Mouse (Mus musculus): ENCODE measurements around the gene Ralbp1.

The Ralbp1 gene

DNA sequence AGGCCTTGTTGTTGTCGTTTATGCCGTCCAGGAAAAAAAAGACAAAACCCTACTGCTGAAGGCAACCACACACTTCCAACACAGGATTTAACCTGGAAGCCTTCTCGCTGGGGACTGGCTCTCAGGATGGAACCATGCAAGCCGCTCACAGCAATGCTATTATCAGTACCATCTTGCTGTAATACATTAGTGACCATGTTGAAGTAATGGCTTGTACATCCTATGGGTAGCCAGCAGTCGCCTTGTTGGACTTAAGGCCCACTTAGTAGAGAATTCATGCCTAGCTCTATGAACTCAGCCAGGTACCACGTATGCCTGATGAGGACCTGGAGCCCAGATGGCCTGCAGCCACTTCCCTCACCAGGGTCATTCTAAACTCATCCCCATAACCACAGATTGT, 40.2 kb downstream of the Ralbp1 start:
- DNase-seq = no peak

DNA sequence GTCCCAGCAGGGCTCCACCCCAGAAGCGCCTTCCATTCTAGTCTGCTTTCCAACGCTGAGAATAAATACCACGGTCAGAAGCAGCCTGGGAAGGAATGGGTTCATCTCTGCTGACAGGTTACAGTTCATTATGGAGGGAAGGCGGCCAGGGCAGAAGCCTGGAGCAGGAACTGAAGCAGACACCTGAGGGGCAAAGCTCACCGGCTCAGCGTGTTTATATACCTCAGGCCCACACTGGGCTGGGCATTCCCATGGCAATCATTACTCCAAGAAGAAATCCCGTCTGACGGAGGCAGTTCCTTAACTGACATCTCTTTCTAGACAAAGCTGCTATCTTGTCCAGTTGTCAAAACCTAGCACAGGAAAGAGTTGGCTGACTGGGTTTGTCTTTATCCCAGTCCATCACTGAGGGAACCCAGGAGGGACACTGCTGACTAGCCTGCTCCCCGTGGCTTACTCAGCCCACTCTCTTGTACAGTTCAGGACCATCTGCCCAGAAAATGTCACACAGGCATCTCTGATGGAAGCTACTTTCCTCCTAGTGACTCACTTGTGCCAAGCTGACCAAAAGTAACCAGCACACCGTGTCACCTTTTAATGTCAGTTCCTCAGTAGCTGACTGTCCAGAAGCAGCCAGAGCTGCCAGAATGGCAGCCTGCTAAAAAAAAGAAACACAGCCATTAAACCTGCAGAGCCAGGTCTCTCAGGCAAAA, 42.8 kb downstream of the Ralbp1 start:
- no peak for DNase-seq

DNA sequence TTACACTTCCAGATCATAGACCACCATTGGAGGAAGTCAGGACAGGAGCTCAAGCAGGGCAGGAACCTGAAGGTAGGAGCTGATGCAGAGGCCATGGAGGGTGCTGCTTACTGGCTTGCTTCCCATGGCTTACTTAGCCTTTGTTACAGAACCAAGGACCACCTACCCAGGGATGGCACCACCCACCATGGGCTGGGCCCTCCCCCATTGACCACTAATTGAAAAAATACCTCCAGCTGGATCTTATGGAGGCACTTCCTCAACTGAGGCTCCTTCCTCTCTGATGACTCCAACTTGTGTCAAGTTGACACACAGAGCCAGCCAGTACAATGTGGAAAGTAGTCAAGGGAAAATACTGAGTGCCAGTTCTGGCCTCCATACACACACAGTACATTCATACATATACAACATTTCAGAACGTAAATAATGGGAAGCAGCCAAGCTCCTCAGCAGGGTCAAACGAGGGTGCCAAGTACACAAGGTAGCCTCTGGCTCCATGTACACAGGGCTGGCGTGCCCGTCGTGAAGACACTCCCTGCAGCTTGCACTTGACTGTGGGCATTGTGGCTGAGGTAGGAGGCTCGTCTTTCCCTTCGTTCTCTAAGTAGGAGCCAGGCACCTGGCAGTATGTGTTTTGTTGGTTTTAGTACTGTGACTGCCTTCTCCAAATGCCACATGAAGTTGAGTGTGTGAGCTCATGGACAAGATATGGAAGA, 45.9 kb downstream of the Ralbp1 start:
- no peak for DNase-seq

DNA sequence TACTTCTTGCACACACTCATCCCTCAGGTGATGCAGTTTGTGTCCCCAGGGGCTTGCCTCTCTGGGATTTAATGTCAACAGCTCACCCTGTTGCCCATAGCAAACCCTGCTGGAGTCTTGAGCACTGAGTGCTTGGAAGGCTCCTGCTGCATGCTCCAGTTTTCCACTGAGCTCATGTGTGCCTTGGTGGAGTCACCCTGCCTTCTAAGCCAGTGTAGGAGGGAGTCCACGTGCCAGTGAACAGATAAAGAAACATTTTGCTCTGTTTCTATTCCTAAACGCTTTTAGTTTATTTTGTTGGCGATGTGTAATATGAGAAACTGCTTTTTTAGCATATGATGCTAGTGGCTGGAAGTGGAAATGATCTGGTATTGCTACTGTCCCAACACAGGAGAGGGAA, 48.9 kb downstream of the Ralbp1 start:
- DNase-seq = no peak

DNA sequence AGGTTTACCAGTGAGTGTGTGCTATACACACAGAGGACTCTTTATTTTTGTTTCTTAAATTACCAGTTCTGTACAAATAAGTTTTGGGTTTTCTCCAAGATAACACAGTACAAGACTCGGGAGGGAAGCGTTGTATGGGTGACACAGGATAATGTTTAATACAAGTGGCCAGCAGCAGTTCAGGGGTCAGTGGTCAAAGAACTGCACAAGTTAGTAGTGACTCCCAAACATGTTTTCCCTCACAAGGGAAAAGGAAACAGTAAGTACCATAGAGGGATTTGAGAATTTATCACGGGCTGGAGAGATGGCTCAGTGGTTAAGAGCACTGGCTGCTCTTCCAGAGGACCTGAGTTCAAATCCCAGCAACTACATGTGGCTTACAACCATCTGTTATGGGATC, 51.7 kb downstream of the Ralbp1 start:
- DNase-seq = no peak

DNA sequence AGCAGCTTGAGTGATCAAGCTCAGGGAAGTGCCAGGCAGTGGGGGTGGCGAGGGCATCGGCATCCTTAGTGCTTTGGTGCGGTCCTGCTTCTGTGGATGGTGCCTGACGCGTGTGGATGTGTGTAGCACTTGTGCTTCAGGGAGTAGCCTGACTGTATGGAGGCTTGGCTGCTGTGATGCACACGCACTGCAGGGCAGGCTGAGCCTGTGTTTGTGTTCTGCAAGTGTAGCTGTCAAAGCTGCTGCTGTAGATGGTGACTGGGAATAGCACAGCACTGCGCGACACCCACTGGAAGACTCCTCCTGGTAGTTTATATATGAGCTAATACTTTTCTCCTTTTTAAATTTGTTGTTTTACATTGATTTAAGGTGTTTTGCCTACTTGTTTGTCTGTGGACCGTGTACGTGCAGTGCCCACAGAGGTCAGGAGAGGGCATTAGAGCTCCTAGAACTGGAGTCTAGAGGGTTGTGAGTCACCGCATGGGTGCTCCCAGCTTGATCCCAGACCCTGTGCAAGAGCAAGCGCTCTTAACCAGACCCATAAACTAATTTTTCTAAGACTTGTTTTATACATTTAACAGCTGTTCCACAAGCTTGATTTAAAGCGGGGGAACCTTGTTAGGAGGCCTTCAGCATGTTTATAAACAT, 55.3 kb downstream of the Ralbp1 start:
- no peak for DNase-seq

DNA sequence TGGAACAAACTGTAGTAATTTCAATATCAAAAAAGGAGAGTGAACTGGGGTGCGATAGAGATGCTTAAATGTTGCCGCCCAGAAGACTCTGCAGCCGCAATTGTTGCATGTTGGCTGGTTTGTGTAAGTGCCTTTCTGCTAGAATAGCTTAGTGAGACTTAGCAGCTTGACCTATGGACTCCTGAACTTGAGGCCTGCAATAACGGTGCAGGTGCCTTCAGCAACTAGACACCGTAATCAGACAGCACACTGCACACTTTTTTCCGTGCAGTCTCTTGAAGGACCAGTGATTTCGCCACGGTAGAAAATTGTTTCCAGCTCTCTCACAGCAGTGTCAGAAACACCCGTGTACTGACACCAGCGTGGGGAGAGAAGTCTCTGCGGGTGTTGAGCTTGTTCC, 56.6 kb downstream of the Ralbp1 start:
- DNase-seq = no peak

DNA sequence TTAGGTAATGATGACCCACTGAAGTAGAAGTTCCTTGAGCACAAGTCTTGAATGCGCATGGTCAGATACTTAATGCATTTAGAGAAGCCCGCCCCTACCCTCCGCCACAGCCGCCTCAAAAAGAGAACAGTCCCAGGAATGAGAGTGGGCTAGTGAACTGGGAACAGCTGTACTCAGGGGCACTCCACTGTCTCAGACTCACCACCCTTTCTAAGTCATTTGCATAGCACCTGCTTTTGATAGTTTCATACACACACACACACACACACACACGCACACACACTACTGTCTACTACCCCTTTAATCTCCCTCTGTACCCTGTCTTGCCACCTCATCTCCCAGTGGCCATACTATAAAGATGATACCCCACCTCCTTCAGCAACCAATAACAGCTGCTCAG, 57.7 kb downstream of the Ralbp1 start:
- DNase-seq = no peak

DNA sequence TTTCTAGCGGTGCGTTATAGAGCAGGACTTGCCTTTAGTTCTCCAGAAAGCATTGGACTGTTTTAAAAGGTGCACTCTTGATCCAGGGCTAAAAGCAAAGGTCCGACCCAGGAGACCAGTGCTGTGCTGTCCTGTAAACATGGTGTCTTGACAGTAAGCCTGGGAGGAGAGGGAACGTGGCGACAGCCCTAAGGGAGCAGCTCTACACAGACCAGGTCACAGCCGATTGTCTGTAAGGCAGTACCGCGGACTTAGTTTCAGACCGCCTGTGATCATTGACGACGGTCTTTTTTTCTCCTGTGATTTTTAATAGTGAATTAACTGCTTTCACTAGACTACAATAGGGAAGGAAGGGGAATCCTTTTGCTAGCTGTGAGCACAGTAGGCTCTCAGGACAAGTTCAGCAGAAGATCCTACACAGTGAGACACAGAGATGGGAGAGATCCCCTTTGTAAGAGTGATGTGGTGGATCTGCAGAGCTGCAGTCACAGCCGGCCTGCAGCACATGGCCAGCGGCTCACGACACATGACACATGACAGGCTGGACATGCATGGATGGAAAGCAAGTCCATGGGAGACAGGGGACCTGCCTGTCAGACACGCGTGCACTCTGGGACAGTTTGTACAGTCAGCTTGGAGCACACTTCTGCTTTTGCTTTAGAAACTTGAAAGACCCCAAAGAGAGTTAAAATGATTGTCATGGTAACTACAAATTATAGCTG, 58.3 kb downstream of the Ralbp1 start:
- DNase-seq = no peak

DNA sequence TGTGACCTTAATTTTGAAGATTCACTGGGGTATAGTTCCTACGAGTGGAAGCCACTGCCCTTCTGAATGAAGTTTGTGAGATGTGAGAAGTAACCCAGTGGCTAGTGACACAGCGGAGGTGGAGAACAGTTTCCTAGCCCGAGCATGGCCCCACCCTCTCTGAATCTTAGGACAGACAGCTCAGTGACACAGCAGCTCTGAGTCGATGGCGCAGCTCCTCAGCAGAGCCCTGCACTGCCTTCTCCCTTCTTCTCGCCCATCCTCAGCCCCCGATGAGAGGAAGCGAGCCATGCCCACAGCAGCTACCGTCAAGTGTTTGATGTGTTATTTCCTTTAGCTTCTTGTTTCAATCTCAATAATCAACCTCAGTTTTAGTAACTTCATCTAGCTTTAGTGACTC, 59.3 kb downstream of the Ralbp1 start:
- DNase-seq = no peak

DNA sequence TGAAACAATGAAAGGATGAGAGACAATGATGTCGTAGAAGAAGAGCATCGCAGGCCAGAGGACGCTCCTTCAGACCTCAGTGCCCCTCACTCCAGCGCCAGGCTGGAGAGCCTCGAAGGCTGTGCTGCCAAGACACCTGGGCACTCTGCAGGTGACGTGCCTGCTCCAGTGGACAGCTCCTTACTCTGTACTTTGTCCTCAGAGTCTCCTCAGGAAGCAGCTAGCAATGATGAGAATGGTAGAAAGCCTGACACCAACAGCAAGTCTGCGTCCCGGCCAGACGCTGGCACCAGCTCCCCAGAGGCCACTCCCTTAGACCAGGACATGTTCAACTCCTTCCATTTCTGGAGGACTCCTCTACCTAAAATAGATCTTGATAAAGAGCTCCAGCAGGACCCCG, 61.4 kb downstream of the Ralbp1 start:
- DNase-seq = no peak

DNA sequence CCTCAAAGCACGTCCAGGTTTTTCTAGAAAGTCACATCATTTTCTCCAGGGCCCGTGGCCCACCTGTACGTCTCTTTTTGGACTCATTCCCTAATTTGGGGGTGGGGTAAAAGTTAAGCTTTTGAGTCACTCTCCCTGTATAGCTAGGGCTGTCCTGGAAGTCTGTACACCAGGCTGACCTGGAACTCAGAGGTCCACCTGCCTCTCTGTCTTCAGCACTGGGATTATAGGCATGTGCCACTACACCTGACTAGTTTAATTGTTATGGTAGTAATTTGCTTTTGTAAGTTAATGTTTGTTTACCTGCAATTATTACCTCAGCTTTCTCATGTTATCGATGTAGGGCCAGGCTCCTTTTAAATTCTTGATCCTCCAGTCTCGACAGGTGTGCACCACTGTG, 63.2 kb downstream of the Ralbp1 start:
- no peak for DNase-seq

DNA sequence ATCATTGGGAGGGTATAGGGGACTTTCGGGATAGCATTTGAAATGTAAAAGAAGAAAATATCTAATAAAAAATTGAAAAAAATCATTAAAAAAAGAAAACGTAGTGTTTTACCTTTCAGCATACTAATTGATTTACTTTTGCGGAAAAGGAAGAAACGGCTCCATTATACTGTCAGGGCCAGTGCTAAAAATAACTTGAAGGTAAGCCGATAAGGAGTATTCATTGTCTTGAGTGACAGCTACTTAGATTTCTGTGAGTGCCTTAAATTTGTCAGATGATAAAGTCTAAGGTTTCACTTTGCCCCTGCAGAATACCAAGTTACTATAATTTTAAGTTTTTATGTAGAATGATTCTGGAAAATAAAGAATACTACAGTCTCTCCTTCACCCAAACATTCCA, 65.4 kb downstream of the Ralbp1 start:
- DNase-seq = no peak

DNA sequence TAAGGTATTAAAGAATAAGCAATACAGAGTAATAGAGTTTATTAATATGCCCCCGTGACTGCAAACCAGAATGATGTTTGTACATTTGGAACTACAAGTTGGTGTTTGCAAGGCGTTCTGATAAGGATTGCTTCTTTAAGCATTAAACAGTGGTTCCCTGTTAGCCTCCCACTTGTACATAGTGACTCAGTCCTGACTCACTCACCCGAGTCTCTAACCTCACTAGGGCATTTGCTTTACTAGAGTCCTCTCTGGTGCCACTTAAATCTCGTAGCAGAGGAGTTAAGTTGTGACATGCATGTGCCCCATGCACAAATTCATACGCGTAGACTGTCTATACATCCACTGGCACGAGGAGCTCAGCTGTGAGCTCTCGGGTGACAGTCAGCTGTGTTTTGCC, 71.8 kb downstream of the Ralbp1 start:
- no peak for DNase-seq

DNA sequence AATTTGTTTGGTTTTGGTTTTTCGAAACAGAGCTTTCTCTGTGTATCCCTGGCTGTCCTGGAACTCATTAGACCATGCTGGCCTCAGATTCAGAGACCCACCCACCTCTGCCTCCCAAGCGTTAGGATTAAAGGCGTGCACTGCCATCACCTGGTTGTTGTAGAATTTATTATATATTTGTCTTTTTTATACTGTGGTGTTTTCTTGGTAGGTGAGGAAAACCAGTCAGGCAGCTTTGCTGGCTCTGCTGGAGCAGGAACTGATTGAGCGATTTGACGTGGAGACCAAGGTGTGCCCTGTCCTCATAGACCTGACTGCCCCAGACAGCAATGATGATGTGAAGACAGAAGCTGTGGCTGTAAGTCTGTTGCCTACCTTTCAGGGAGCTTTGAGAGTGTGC, 74.6 kb downstream of the Ralbp1 start:
- no peak for DNase-seq

DNA sequence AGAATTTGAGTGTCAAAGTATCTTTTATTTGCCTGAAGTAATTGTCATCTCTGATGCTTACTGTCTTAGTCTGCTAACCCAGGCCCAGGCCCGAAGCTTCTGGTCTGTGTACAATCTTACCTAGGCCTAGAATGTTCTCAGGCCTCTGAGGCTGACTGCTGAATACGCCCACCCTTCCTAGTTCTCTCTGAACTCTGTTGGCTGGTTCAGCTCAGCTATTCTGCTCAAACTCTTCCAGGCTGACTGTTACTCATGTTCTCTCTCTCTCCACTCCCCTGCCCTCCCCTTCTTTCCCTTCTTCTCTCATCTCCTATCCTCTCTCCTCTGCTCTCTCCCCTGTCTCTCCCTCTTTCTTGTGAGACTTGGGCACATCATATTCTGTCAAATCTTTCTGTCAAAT, 79.2 kb downstream of the Ralbp1 start:
- DNase-seq = no peak

DNA sequence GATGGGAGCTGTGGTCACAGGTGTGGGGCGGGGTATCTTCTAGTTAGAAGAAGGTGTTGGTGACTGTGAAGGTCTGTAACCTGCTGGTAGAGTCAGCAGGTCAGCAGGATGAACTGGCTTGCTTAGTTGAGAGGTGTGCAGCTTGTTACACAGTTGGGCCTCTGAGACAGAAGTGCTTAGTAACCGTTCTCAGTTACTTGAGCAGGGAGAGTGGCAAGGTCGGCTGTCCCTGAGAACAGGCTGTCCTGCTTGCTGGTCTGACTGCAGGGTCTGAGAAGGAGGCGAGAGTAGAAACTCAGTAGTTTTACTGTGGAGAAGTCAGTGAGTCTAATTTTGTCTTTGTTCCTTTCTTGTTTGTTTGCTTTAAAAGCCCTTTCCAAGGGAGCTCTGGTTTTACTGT, 79.6 kb downstream of the Ralbp1 start:
- no peak for DNase-seq

DNA sequence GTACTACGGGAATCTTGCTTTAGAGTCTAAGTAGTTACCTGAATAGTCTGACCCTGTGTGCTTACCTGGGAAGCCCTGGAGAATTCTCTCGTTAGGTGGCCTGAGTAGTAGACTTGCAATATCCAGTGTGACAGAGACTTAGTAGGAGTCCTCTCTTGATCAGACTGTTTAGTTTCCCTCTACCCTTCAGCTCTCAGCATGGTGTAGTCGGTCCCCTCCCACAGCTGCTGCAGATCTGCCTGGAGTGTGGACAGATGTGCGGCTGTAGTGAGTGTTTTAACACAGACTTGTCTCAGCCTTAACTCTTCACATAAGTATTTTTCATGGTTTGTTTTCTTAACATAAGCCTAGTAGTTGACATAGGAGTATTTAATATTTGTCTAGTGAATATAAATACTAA, 83.6 kb downstream of the Ralbp1 start:
- no peak for DNase-seq

DNA sequence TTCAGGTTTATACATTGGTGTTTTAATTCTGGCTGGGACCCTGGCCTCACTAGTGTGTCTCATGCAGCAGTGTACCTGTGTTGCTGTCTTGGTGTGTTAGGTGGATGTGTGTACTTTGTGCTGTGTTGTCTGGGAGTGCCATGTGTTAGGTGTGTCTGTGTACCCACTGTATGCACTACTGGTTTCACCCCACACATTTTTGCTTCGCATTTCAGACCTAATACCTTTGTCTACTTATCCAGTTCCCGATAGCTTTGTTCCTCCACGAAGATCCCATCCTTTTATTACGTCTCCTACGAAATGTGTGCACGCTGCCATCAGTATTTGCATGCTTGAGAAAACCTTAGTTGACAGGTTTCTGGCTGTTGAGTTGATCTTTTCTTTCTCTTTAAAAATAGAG, 85.1 kb downstream of the Ralbp1 start:
- DNase-seq = no peak

DNA sequence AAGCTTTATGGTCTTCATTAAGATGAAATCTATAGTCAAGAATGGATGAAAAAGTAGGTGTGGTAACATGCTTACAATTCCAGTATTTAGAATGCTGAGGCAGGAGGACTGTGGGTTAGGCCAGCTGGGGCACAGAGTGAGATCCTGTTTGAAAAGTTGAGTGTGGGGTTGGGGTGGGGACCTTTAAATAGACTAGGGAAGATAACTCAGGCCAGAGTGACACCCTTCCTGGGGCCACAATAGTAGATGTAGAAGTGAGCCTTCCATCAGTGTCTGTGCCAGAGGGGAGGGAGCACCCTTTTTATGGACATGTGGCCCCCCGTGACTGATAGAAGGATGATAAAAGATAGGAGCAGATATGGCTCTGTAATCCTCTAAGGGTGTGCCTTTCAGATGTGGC, 86.2 kb downstream of the Ralbp1 start:
- no peak for DNase-seq

DNA sequence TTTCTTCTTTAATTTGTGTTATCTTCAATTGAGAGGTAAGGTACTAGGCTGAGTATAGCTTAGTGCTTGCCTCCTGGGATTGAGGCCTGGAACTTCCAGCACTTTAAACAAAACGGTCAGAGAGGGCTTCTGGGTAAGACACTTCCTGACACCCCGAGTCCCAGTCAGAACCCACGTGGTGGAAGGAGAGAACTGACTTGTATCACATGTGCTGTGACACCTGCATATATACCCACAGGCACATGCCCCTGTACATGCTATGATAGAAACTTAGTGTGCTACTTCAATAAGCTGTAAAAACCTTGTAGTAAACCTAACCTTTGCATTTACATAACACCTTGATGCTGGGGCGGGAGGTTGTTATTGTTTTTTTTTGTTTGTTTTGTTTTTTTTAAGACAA, 87.2 kb downstream of the Ralbp1 start:
- DNase-seq = no peak
